Mouse (Mus musculus): ENCODE results near the gene Epb41. TPM values are rescaled to one million over a fixed set of nuclear protein-coding genes. Genes with fewer than 3 reads are reported as not detected.

Gene Epb41
- total and polyA plus RNA-seq, 2 experiments, result 29.6 to 46.8 TPM

DNA sequence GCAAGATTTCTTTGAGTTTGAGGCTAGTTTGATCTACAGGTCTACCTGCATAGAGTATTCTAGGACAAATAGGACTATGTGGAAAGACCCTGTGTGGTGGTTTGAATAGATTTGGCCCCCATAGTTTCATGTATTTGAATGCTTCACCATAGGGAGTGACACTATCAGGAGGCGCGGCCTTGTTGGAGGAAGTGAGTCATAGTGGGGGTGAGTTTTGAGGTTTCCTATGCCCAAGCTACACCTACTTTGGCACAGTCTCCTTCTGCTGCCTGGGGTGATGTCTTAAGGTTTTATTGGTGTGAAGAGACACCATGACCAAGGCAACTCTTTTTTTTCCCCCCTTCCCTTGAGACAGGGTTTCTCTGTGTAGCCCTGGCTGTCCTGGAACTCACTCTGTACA is 51.3 kb downstream of the Epb41 start:
- no peaks in the 10 kb centered on the region for H3K36me3 ChIP-seq (ENCODE audit: control insufficient read depth, insufficient read depth, low read length)

DNA sequence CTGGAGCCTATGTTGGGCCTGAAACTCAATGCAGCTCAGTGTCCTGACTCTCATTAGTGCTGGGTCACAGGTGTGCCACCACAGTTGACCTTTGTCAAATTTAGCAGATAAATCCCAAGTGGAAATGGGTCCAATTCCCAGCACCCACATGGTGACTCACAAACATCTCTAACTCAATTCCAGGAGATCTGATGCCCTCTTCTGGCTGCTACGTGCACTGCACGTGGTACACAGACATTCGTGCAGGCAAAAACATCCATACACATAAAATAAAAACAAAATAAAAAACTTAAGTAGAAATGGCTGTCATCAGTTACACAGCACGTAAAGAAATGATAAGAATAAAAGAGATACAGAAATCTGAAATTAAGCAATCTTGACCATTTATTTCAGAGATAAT is 52.5 kb downstream of the Epb41 start:
- Histone ChIP-seq H3K36me3 (ENCODE audit: control insufficient read depth, insufficient read depth, low read length) (no peaks in the 10 kb centered on the region), H3K4me1 (ENCODE audit: control insufficient read depth, insufficient read depth, low read length) (peaks cover 4% of the 10 kb centered on the region), H3K27ac (replicated peaks; ENCODE audit: insufficient read depth, low read depth, low read length) (no peak overlapping the region), H3K4me3 (ENCODE audit: insufficient read depth, low read depth, low read length) (no peak overlapping the region), H3K79me2 (ENCODE audit: control insufficient read depth, insufficient read depth, low read length) (peaks cover 15% of the 10 kb centered on the region; the same call in 1 of the 2 replicates), H3K27me3 (ENCODE audit: control insufficient read depth, insufficient read depth, low read length) (no peaks in the 10 kb centered on the region), H3K9ac (ENCODE audit: low read depth, low read length) (no peak overlapping the region)
- TF ChIP-seq CTCF (IDR thresholded peaks at IDR 0.05; ENCODE audit: low read depth, low read length), result peak; percentile 34; the same call in 1 of the 2 replicates
- TF ChIP-seq POLR2A (IDR thresholded peaks at IDR 0.05; ENCODE audit: extremely low read depth, insufficient read depth, low read length), result no peak
- peak; percentile 43 for DNase-seq (ENCODE audit: extremely low read depth, low read depth, low spot score)
- 94% methylated on average over 4 of the region's 4 CpGs for WGBS

More for the DNA sequence above, 51.3 kb downstream of the Epb41 start:
- TF ChIP-seq POLR2A (IDR thresholded peaks at IDR 0.05; ENCODE audit: extremely low read depth, insufficient read depth, low read length) (no peak), CTCF (IDR thresholded peaks at IDR 0.05; ENCODE audit: low read depth, low read length) (no peak)
- H3K27me3 ChIP-seq (ENCODE audit: control insufficient read depth, insufficient read depth, low read length), result no peaks in the 10 kb centered on the region
- no peak overlapping the region for H3K9ac ChIP-seq (ENCODE audit: low read depth, low read length)
- no peak for DNase-seq (ENCODE audit: extremely low read depth, low read depth, low spot score)
- H3K79me2 ChIP-seq (ENCODE audit: control insufficient read depth, insufficient read depth, low read length), result peaks cover 19% of the 10 kb centered on the region; the same call in 1 of the 2 replicates
- WGBS, result 98% methylated on average over 2 of the region's 2 CpGs
- H3K4me3 ChIP-seq (ENCODE audit: insufficient read depth, low read depth, low read length), result no peak overlapping the region
- H3K4me1 ChIP-seq (ENCODE audit: control insufficient read depth, insufficient read depth, low read length), result 0 out of 2 replicates have a peak, but pooled peaks cover under 1% of the 10 kb centered on the region
- no peak overlapping the region for H3K27ac ChIP-seq (replicated peaks; ENCODE audit: insufficient read depth, low read depth, low read length)

DNA sequence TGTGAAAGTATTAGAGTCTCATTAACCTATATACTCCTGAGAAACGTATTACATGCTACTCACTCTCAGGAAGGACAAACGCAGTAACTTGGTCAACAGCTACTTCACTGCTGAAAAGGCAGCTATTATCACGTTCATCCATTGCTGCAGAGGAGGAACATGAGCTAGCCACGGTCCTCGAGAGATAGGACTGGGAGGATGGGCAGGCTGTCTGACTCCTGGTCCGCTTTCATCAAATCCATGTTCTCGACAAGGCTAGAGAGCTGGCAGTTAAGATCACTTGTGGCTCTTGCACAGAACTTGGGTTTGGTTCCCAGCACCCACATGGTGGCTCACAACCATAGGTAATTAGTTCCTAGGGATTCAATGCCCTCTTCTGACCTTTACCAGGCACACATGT is 53.2 kb downstream of the Epb41 start:
- H3K27me3 ChIP-seq (ENCODE audit: control insufficient read depth, insufficient read depth, low read length), result no peaks in the 10 kb centered on the region
- peaks cover 15% of the 10 kb centered on the region; the same call in 1 of the 2 replicates for H3K79me2 ChIP-seq (ENCODE audit: control insufficient read depth, insufficient read depth, low read length)
- peaks cover 4% of the 10 kb centered on the region for H3K4me1 ChIP-seq (ENCODE audit: control insufficient read depth, insufficient read depth, low read length)
- 96% methylated on average over 7 of the region's 7 CpGs for WGBS
- H3K36me3 ChIP-seq (ENCODE audit: control insufficient read depth, insufficient read depth, low read length), result no peaks in the 10 kb centered on the region
- TF ChIP-seq CTCF (IDR thresholded peaks at IDR 0.05; ENCODE audit: low read depth, low read length), result no peak
- no peak for TF ChIP-seq POLR2A (IDR thresholded peaks at IDR 0.05; ENCODE audit: extremely low read depth, insufficient read depth, low read length)
- no peak overlapping the region for H3K27ac ChIP-seq (replicated peaks; ENCODE audit: insufficient read depth, low read depth, low read length)
- no peak for DNase-seq (ENCODE audit: extremely low read depth, low read depth, low spot score)
- H3K9ac ChIP-seq (ENCODE audit: low read depth, low read length), result no peak overlapping the region
- no peak overlapping the region for H3K4me3 ChIP-seq (ENCODE audit: insufficient read depth, low read depth, low read length)

DNA sequence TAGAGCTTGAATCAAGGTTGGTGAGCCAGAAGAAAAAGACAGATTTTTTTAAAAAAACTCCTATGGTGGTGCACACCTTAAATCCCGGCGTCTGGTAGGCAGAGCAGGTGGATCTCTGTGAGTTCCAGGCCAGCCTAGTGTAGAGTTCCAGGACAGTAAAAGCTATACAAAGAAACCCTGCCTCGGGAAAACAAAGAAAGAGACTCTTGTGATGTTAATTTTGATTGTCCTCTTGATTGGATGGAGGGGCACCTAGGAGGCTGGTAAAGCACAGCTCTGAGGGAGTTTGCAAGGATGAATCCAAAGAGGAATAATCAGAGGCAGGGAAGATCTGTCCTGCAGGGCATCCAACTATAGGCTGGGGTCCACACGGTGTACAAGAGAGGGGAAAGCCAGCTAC is 56.6 kb downstream of the Epb41 start:
- Histone ChIP-seq H3K79me2 (ENCODE audit: control insufficient read depth, insufficient read depth, low read length) (peaks cover 9% of the 10 kb centered on the region; the same call in 1 of the 2 replicates), H3K27ac (replicated peaks; ENCODE audit: insufficient read depth, low read depth, low read length) (no peak overlapping the region), H3K4me3 (ENCODE audit: insufficient read depth, low read depth, low read length) (0 out of 2 replicates have a peak overlapping the region, but pooled peaks have one; percentile 10), H3K36me3 (ENCODE audit: control insufficient read depth, insufficient read depth, low read length) (no peaks in the 10 kb centered on the region), H3K27me3 (ENCODE audit: control insufficient read depth, insufficient read depth, low read length) (no peaks in the 10 kb centered on the region), H3K4me1 (ENCODE audit: control insufficient read depth, insufficient read depth, low read length) (peaks cover 4% of the 10 kb centered on the region), H3K9ac (ENCODE audit: low read depth, low read length) (no peak overlapping the region)
- no peak for DNase-seq (ENCODE audit: extremely low read depth, low read depth, low spot score)
- 67% methylated on average over 4 of the region's 4 CpGs for WGBS
- no peak for TF ChIP-seq POLR2A (IDR thresholded peaks at IDR 0.05; ENCODE audit: extremely low read depth, insufficient read depth, low read length)
- no peak for TF ChIP-seq CTCF (IDR thresholded peaks at IDR 0.05; ENCODE audit: low read depth, low read length)

DNA sequence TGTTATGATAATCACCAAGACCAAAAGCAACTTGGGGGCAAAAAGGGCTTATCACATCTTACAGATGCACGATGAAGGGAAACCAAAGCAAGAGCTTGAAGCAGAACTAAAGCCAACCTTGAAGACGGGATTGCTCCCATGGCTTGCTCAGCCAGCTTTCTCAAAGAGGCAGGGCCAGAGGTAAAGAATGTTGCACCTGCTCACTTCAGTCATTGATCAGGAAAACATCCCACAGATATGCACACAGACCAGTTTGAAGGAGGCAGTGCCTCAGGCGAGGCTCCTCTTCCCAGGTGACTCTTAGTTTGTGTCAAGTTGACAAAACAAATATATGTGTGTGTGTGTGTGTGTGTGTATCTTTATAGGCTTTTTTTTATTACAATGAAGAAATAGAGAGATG is 59.7 kb downstream of the Epb41 start:
- Histone ChIP-seq H3K79me2 (ENCODE audit: control insufficient read depth, insufficient read depth, low read length) (peaks cover 14% of the 10 kb centered on the region; the same call in 1 of the 2 replicates), H3K4me3 (ENCODE audit: insufficient read depth, low read depth, low read length) (no peak overlapping the region), H3K27ac (replicated peaks; ENCODE audit: insufficient read depth, low read depth, low read length) (no peak overlapping the region), H3K4me1 (ENCODE audit: control insufficient read depth, insufficient read depth, low read length) (peaks cover 4% of the 10 kb centered on the region), H3K36me3 (ENCODE audit: control insufficient read depth, insufficient read depth, low read length) (no peaks in the 10 kb centered on the region), H3K9ac (ENCODE audit: low read depth, low read length) (no peak overlapping the region), H3K27me3 (ENCODE audit: control insufficient read depth, insufficient read depth, low read length) (no peaks in the 10 kb centered on the region)
- TF ChIP-seq CTCF (IDR thresholded peaks at IDR 0.05; ENCODE audit: low read depth, low read length) (no peak), POLR2A (IDR thresholded peaks at IDR 0.05; ENCODE audit: extremely low read depth, insufficient read depth, low read length) (no peak)
- WGBS, result 77% methylated on average over 3 of the region's 3 CpGs
- DNase-seq (ENCODE audit: extremely low read depth, low read depth, low spot score), result no peak

DNA sequence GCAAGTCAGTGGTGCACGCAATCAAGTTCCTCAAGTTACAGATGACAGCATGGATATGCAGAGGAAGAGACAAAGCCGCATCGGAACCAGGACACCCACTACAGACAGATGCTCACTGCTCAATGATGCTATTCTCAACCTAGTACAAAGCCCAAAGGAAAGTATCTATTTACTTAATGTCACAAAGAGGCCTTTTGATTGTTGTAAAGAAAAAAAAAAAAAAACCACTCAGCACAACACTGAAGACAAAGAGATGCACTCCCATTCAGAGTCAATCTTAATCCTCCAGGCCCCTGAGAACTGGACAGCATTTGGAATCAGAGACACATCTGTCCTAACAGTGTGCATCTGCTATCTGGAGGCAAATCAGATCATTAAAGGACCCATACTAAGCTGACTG is 63.5 kb downstream of the Epb41 start:
- DNase-seq (ENCODE audit: extremely low read depth, low read depth, low spot score), result no peak

More for the DNA sequence above, 63.5 kb downstream of the Epb41 start:
- Histone ChIP-seq H3K4me1 (ENCODE audit: control insufficient read depth, insufficient read depth, low read length) (peaks cover 3% of the 10 kb centered on the region; the same call in 1 of the 2 replicates), H3K36me3 (ENCODE audit: control insufficient read depth, insufficient read depth, low read length) (peaks cover 5% of the 10 kb centered on the region; the same call in 1 of the 2 replicates), H3K9ac (ENCODE audit: low read depth, low read length) (no peak overlapping the region), H3K27me3 (ENCODE audit: control insufficient read depth, insufficient read depth, low read length) (no peaks in the 10 kb centered on the region), H3K27ac (replicated peaks; ENCODE audit: insufficient read depth, low read depth, low read length) (no peak overlapping the region), H3K4me3 (ENCODE audit: insufficient read depth, low read depth, low read length) (no peak overlapping the region), H3K79me2 (ENCODE audit: control insufficient read depth, insufficient read depth, low read length) (peaks cover 15% of the 10 kb centered on the region; the same call in 1 of the 2 replicates)
- WGBS, result 94% methylated on average over 3 of the region's 3 CpGs
- TF ChIP-seq CTCF (IDR thresholded peaks at IDR 0.05; ENCODE audit: low read depth, low read length) (no peak), POLR2A (IDR thresholded peaks at IDR 0.05; ENCODE audit: extremely low read depth, insufficient read depth, low read length) (no peak)

All from liver, adult 2 months (tissue).